Mouse (Mus musculus) small intestine, adult 2 months (tissue): ENCODE data around the gene 2300002M23Rik. TPM values are rescaled to one million over a fixed set of nuclear protein-coding genes. Genes with fewer than 3 reads are reported as not detected.

ENCODE experiments used
- H3K27ac ChIP-seq: fragments of 200-500 bp; 2 replicates; pipeline ENCODE4 v1.5.1; 2012; ENCODE audit warnings: low read depth, low read length, control low read depth, inconsistent platforms; ENCODE audit not compliant: insufficient read depth
- H3K27me3 ChIP-seq: fragments of 200-500 bp; 2 replicates; pipeline ENCODE4 v1.6.1; 2012; ENCODE audit warnings: mild to moderate bottlenecking, moderate library complexity, low read length, inconsistent platforms; ENCODE audit not compliant: control insufficient read depth, insufficient read depth
- H3K36me3 ChIP-seq: fragments of 200-500 bp; 2 replicates; pipeline ENCODE4 v1.6.1; 2012; ENCODE audit warnings: mild to moderate bottlenecking, low read length, control low read depth, inconsistent platforms; ENCODE audit not compliant: control insufficient read depth, insufficient read depth
- H3K4me1 ChIP-seq: fragments of 200-500 bp; 2 replicates; pipeline ENCODE4 v1.6.1; 2012; ENCODE audit warnings: low read length, inconsistent platforms, mixed read lengths; ENCODE audit not compliant: control insufficient read depth, insufficient read depth, insufficient read length
- H3K4me3 ChIP-seq: fragments of 200-500 bp; 2 replicates; pipeline ENCODE4 v1.5.1; 2012; ENCODE audit warnings: low read depth, mild to moderate bottlenecking, control low read depth, inconsistent platforms, low read length, moderate library complexity
- CTCF ChIP-seq: fragments of 200-500 bp; IDR thresholded peaks from 2 replicates; pipeline ENCODE4 v1.5.1; 2012; ENCODE audit warnings: low read depth, mild to moderate bottlenecking, control low read depth, inconsistent platforms, low read length, moderate library complexity, mixed read lengths; ENCODE audit not compliant: insufficient replicate concordance, insufficient read length; ENCODE audit errors: extremely low read depth
- POLR2A ChIP-seq: fragments of 200-500 bp; IDR thresholded peaks from 2 replicates; pipeline ENCODE4 v1.6.1; 2012; ENCODE audit warnings: low read depth, mild to moderate bottlenecking, control low read depth, inconsistent platforms, low read length, moderate library complexity
- WGBS: fragments of 180-500 bp; shearing (Covaris S2); methylation state at CpG from one replicate; pipeline ENCODE4 v1.1.7; 2018; 5-methylcytosine and 5-hydroxymethylcytosine counted together
- polyA plus RNA-seq: library from polyadenylated mRNA; depleted of rRNA; stranded (reverse); fragments of >200 nt; gene quantifications from 2 replicates; pipeline ENCODE4 v1.2.3, GENCODE M21; 2012

2300002M23Rik gene
- polyA plus RNA-seq, 1 experiment: not detected

- Histone ChIP-seq H3K27ac (no peak overlapping the region), H3K4me3 (no peak overlapping the region), H3K4me1 (peaks cover 3% of the 10 kb centered on the region), H3K36me3 (no peaks in the 10 kb centered on the region), H3K27me3 (0 out of 2 replicates have a peak, but pooled peaks cover 5% of the 10 kb centered on the region)
- WGBS: 94% methylated on average over 7 of the region's 7 CpGs
- no peak for TF ChIP-seq CTCF
- no peak for TF ChIP-seq POLR2A
Measured at GRCm38 (mm10) chr17:35571477-35571876, 4.2 kb downstream of the 2300002M23Rik start.

GRCm38 (mm10) chr17:35578211-35578610, 11.0 kb downstream of the 2300002M23Rik start:
- Histone ChIP-seq H3K4me3 (no peak overlapping the region), H3K4me1 (peaks cover 3% of the 10 kb centered on the region), H3K36me3 (no peaks in the 10 kb centered on the region), H3K27ac (no peak overlapping the region), H3K27me3 (no peaks in the 10 kb centered on the region)
- 17% methylated on average over 6 of the region's 6 CpGs for WGBS
- peak; percentile 99 for TF ChIP-seq CTCF
- no peak for TF ChIP-seq POLR2A

GRCm38 (mm10) chr17:35582900-35583299, 15.7 kb downstream of the 2300002M23Rik start:
- Histone ChIP-seq H3K36me3 (no peaks in the 10 kb centered on the region), H3K4me1 (peaks cover 3% of the 10 kb centered on the region; the same call in 1 of the 2 replicates), H3K27me3 (no peaks in the 10 kb centered on the region), H3K4me3 (no peak overlapping the region), H3K27ac (no peak overlapping the region)
- TF ChIP-seq CTCF: peak; percentile 55; the same call in 1 of the 2 replicates
- TF ChIP-seq POLR2A: no peak
- WGBS: 100% methylated on average over 1 of the region's 1 CpGs

- TF ChIP-seq CTCF: peak; percentile 89
- no peak for TF ChIP-seq POLR2A
- Histone ChIP-seq H3K36me3 (no peaks in the 10 kb centered on the region), H3K27me3 (no peaks in the 10 kb centered on the region), H3K4me1 (peaks cover 3% of the 10 kb centered on the region; the same call in 1 of the 2 replicates), H3K4me3 (no peak overlapping the region), H3K27ac (no peak overlapping the region)
- 10% methylated on average over 16 of the region's 16 CpGs for WGBS
Measured at GRCm38 (mm10) chr17:35584330-35584937, 17.2 kb downstream of the 2300002M23Rik start.

GRCm38 (mm10) chr17:35587291-35587690, 20.0 kb downstream of the 2300002M23Rik start:
- no peak overlapping the region for H3K4me3 ChIP-seq
- no peak for TF ChIP-seq POLR2A
- H3K27me3 ChIP-seq: no peaks in the 10 kb centered on the region
- WGBS: 67% methylated on average over 1 of the region's 1 CpGs
- no peak overlapping the region for H3K27ac ChIP-seq
- peaks cover 7% of the 10 kb centered on the region; the same call in 1 of the 2 replicates for H3K4me1 ChIP-seq
- no peaks in the 10 kb centered on the region for H3K36me3 ChIP-seq

GRCm38 (mm10) chr17:35588387-35588786, 21.1 kb downstream of the 2300002M23Rik start:
- Histone ChIP-seq H3K27ac (no peak overlapping the region), H3K36me3 (no peaks in the 10 kb centered on the region), H3K4me3 (no peak overlapping the region), H3K27me3 (no peaks in the 10 kb centered on the region), H3K4me1 (peaks cover 7% of the 10 kb centered on the region; the same call in 1 of the 2 replicates)
- WGBS: 71% methylated on average over 4 of the region's 4 CpGs
- TF ChIP-seq POLR2A: no peak
- no peak for TF ChIP-seq CTCF

GRCm38 (mm10) chr17:35590410-35591218, 23.4 kb downstream of the 2300002M23Rik start:
- no peak overlapping the region; the same call in 1 of the 2 replicates for H3K4me3 ChIP-seq
- H3K27ac ChIP-seq: no peak overlapping the region
- WGBS: 11% methylated on average over 21 of the region's 21 CpGs
- H3K4me1 ChIP-seq: 0 out of 2 replicates have a peak, but pooled peaks cover 4% of the 10 kb centered on the region
- no peaks in the 10 kb centered on the region for H3K36me3 ChIP-seq
- H3K27me3 ChIP-seq: peaks cover 2% of the 10 kb centered on the region; the same call in 1 of the 2 replicates
- no peak for TF ChIP-seq POLR2A
- peak; percentile 93 for TF ChIP-seq CTCF
